Mouse (Mus musculus): ENCODE results near the gene Olfr1248.
"Not testable (repeated sequence)": the region's sequence is repeated elsewhere in the genome, so short reads cannot be mapped to it uniquely, and the experiment has no call there.

Olfr1248 gene

GRCm38 (mm10) chr2:89618145-89618544 is at the start of gene Olfr1248:
TSS of gene Olfr1248 (minus strand) at chr2:89618245.
- not testable (repeated sequence) for DNase-seq (ENCODE audit: low read depth, low spot score)

GRCm38 (mm10) chr2:89661367-89661766 is 43.3 kb upstream of the Olfr1248 start, which contains the start of gene Olfr1250:
TSS of gene Olfr1250 (minus strand) at chr2:89661467.
- no peak for DNase-seq (ENCODE audit: low read depth, low spot score)

GRCm38 (mm10) chr2:89634883-89635282 is 16.8 kb upstream of the Olfr1248 start, which contains the start of gene Olfr1249:
TSS of gene Olfr1249 (minus strand) at chr2:89634983.
- no peak for DNase-seq (ENCODE audit: low read depth, low spot score)

- DNase-seq (ENCODE audit: low read depth, low spot score) = no peak
Observed at GRCm38 (mm10) chr2:89614030-89614429, 4.0 kb downstream of the Olfr1248 start, which contains the start of gene Olfr1247. TSS of gene Olfr1247 (minus strand) at chr2:89614130.

- no peak for DNase-seq (ENCODE audit: low read depth, low spot score)
Observed at GRCm38 (mm10) chr2:89593057-89593456, 25.0 kb downstream of the Olfr1248 start, which contains the start of gene Olfr1246. TSS of gene Olfr1246 (minus strand) at chr2:89593157.

GRCm38 (mm10) chr2:89578347-89578746 is 39.7 kb downstream of the Olfr1248 start, which contains the start of gene Olfr1245:
TSS of gene Olfr1245 (minus strand) at chr2:89578447.
- no peak for DNase-seq (ENCODE audit: low read depth, low spot score)

Data from retina, postnatal 7 days (tissue).